Mouse (Mus musculus) bone marrow, adult 2 months (tissue): ENCODE measurements around the gene Selenoo.

Source experiments
- CTCF ChIP-seq: fragments of 200-500 bp; IDR thresholded peaks from 2 replicates; pipeline ENCODE4 v1.5.1; 2011; ENCODE audit warnings: low read length, control low read depth; ENCODE audit not compliant: control insufficient read depth, insufficient read depth
- POLR2A ChIP-seq: fragments of 200-500 bp; IDR thresholded peaks from 2 replicates; pipeline ENCODE4 v1.6.1; 2011; ENCODE audit warnings: low read depth, mild to moderate bottlenecking, control low read depth, low read length, borderline replicate concordance; ENCODE audit not compliant: control insufficient read depth

DNA sequence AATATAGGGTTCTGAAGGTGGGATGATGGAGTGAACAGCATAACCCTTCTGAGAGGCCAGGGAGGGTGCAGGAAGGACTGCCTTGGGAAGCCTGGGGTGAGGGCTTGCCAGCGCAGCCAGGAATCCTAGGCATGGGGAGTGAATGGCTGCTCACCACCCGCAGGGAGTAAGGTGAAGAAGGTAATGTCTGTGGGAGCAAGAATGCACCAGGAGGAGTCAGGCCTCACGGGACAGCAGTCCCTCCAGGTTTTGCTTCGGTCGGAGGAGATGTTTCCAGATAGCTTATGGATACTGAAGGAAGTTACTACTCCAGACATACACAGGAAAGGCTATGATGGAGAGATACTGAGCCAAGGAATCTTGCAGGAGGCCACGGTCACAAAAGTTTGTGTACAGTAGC, 30.1 kb upstream of the Selenoo start:
- no peak for TF ChIP-seq POLR2A
- no peak for TF ChIP-seq CTCF
